Mouse (Mus musculus) embryonic fibroblast, embryonic 13.5 days (primary cell): ENCODE data around the gene Crb3.

Source experiments
- CTCF ChIP-seq: IDR thresholded peaks from 2 replicates; pipeline ENCODE4 v1.5.1; 2011; ENCODE audit warnings: mild to moderate bottlenecking, control low read depth, low read length, moderate library complexity, borderline replicate concordance; ENCODE audit not compliant: insufficient read depth
- POLR2A ChIP-seq: IDR thresholded peaks from 2 replicates; pipeline ENCODE4 v1.6.1; 2011; ENCODE audit warnings: low read depth, mild to moderate bottlenecking, control low read depth, low read length, moderate library complexity

- no peak for TF ChIP-seq CTCF
- TF ChIP-seq POLR2A, result no peak
These were observed 28.3 kb downstream of the Crb3 start, which contains the start of gene Tubb4a for GRCm38 (mm10) chr17:57087049-57087832.
